Mouse (Mus musculus) olfactory bulb, adult 2 months (tissue): Measurements from ENCODE around the gene Gm28635. TPM values are rescaled to one million over a fixed set of nuclear protein-coding genes. Genes with fewer than 3 reads are reported as not detected.

Source experiments
- H3K27ac ChIP-seq: fragments of 200-500 bp; 2 replicates; pipeline ENCODE4 v1.5.1; 2012; ENCODE audit warnings: low read depth, low read length; ENCODE audit not compliant: insufficient read depth
- H3K4me1 ChIP-seq: fragments of 200-500 bp; 2 replicates; pipeline ENCODE4 v1.6.1; 2012; ENCODE audit warnings: low read length; ENCODE audit not compliant: control insufficient read depth, insufficient read depth
- H3K4me3 ChIP-seq: fragments of 200-500 bp; 2 replicates; pipeline ENCODE4 v1.5.1; 2012; ENCODE audit warnings: mild to moderate bottlenecking, low read depth, low read length, moderate library complexity; ENCODE audit not compliant: insufficient read depth
- CTCF ChIP-seq: fragments of 200-500 bp; IDR thresholded peaks from 2 replicates; pipeline ENCODE4 v1.5.1; 2012; ENCODE audit warnings: low read depth, mild to moderate bottlenecking, low read length, moderate library complexity; ENCODE audit not compliant: insufficient read depth
- POLR2A ChIP-seq: fragments of 200-500 bp; IDR thresholded peaks from 2 replicates; pipeline ENCODE4 v1.6.1; 2012; ENCODE audit warnings: mild to moderate bottlenecking, low read depth, low read length, moderate library complexity; ENCODE audit not compliant: insufficient read depth
- WGBS: fragments of 180-500 bp; shearing (Covaris S2); methylation state at CpG from one replicate; pipeline ENCODE4 v1.1.7; 2018; 5-methylcytosine and 5-hydroxymethylcytosine counted together
- polyA plus RNA-seq: library from polyadenylated mRNA; stranded (reverse); fragments of >200 nt; gene quantifications from 2 replicates; pipeline ENCODE4 v1.2.4, GENCODE M21; 2012; ENCODE audit warnings: low replicate concordance; ENCODE audit not compliant: missing spikeins, insufficient read depth, insufficient read length

Gene Gm28635
- polyA plus RNA-seq, 1 experiment = not detected

GRCm38 (mm10) chr2:84617637-84618515 is 60.0 kb downstream of the Gm28635 start:
- WGBS = 63% methylated on average over 3 of the region's 3 CpGs
- no peak for TF ChIP-seq POLR2A
- TF ChIP-seq CTCF = no peak
- Histone ChIP-seq H3K27ac (no peak overlapping the region), H3K4me3 (no peak overlapping the region), H3K4me1 (no peaks in the 10 kb centered on the region; the same call in 1 of the 2 replicates)

GRCm38 (mm10) chr2:84612764-84613163 is 65.1 kb downstream of the Gm28635 start:
- Histone ChIP-seq H3K27ac (no peak overlapping the region), H3K4me3 (no peak overlapping the region), H3K4me1 (no peaks in the 10 kb centered on the region)
- 88% methylated on average over 6 of the region's 6 CpGs for WGBS
- TF ChIP-seq CTCF (no peak), POLR2A (no peak)

- no peak overlapping the region for H3K27ac ChIP-seq
- TF ChIP-seq CTCF (no peak), POLR2A (no peak)
- no peak overlapping the region for H3K4me3 ChIP-seq
- WGBS = 65% methylated on average over 1 of the region's 1 CpGs
- no peaks in the 10 kb centered on the region for H3K4me1 ChIP-seq
Observed at GRCm38 (mm10) chr2:84607842-84608241, 70.0 kb downstream of the Gm28635 start.

DNA sequence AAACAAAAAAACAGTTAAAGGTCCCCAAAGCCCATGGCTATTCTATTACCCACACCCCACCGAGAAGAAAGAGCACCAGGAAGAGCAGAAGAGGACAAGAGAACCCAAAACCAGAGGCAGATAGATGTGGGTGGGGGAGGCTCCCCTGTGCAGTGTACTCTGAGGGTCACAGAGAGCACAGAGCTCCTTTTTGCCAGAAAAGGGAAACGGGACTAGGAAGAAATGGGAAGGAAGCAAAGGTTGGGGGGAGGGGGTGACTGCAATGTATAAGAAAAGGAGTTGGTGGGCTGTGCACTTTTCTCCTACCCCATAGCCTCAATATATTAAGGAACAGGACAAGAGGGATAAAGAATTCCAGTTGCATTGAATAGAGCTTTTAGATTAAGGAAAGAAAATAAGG is 76.9 kb downstream of the Gm28635 start:
- Histone ChIP-seq H3K27ac (no peak overlapping the region), H3K4me1 (no peaks in the 10 kb centered on the region), H3K4me3 (no peak overlapping the region)
- TF ChIP-seq POLR2A (no peak), CTCF (no peak)
- WGBS = 65% methylated on average over 2 of the region's 2 CpGs

- H3K27ac ChIP-seq = no peak overlapping the region
- H3K4me3 ChIP-seq = no peak overlapping the region
- 91% methylated on average over 6 of the region's 6 CpGs for WGBS
- H3K4me1 ChIP-seq = no peaks in the 10 kb centered on the region
- TF ChIP-seq CTCF = no peak
- no peak for TF ChIP-seq POLR2A
Observed at GRCm38 (mm10) chr2:84599270-84599888, 78.5 kb downstream of the Gm28635 start.

DNA sequence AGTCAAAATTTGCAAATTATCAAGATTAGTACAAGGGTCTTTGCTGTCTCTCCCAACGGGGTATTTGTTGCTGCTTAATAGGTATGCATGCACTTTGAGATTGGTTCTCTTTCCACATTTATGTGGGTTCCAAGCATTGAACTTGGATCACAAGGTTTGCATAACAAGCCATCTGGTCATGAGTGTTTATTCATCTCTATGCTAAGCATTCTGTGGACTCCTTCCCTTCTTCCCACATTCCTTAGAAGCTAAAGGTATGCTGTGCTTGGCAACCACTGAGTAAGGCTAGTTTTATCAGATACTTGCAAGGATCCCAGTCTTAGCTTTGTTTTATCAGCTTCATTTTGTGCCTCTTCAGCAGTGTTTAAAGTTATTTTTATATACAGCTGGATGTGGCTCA is 80.7 kb downstream of the Gm28635 start:
- 90% methylated on average over 1 of the region's 1 CpGs for WGBS
- Histone ChIP-seq H3K4me1 (no peaks in the 10 kb centered on the region), H3K27ac (no peak overlapping the region), H3K4me3 (no peak overlapping the region)
- TF ChIP-seq CTCF (no peak), POLR2A (no peak)

DNA sequence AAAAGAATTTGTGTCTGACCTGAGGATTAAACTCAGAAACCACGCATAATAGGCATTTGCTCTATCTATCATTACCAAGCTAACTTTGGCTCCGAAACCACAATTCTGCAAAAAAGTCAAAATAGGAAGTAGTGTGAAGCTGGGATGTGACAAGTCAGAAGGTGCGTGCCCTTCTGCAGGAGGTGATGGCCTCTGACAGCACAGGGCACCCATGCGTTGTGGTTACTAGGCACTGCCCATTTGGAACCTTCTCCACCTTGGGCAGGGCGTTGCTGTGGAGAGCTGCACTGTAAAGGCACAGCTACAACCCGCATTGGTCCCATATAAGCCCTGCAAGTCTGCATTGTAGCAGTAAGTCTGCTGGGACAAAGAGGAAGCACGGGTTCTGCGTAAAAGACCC is 85.0 kb downstream of the Gm28635 start:
- no peak overlapping the region for H3K27ac ChIP-seq
- H3K4me3 ChIP-seq = no peak overlapping the region
- H3K4me1 ChIP-seq = no peaks in the 10 kb centered on the region
- 94% methylated on average over 8 of the region's 8 CpGs for WGBS
- no peak for TF ChIP-seq CTCF
- TF ChIP-seq POLR2A = no peak

- TF ChIP-seq POLR2A (no peak), CTCF (no peak)
- Histone ChIP-seq H3K27ac (no peak overlapping the region), H3K4me1 (no peaks in the 10 kb centered on the region), H3K4me3 (no peak overlapping the region)
- 81% methylated on average over 8 of the region's 8 CpGs for WGBS
Observed at GRCm38 (mm10) chr2:84585700-84586099, 92.1 kb downstream of the Gm28635 start.

GRCm38 (mm10) chr2:84582286-84582685 is 95.6 kb downstream of the Gm28635 start:
- H3K27ac ChIP-seq = no peak overlapping the region
- TF ChIP-seq POLR2A (no peak), CTCF (no peak)
- no peaks in the 10 kb centered on the region for H3K4me1 ChIP-seq
- 83% methylated on average over 5 of the region's 5 CpGs for whole genome bisulfite sequencing
- no peak overlapping the region for H3K4me3 ChIP-seq
